Mouse (Mus musculus) kidney, embryonic 14.5 days (tissue): Measurements from ENCODE around the gene Eva1b. TPM values are rescaled to one million over a fixed set of nuclear protein-coding genes. Genes with fewer than 3 reads are reported as not detected.

Experiments
- ATAC-seq: fragments of 200-750 bp; cut with Nextera tagmentation; 2 replicates; pipeline ENCODE4 v1.8.0; 2017; ENCODE audit warnings: moderate number of reproducible peaks, mild to moderate bottlenecking, moderate TSS enrichment, moderate library complexity; ENCODE audit not compliant: low FRiP score, low TSS enrichment
- H3K27ac ChIP-seq: fragments of 300-500 bp; sonication (generic); 2 replicates; pipeline ENCODE4 v1.5.1; 2014; ENCODE audit warnings: low read depth, mild to moderate bottlenecking, low read length, moderate library complexity, mixed read lengths
- H3K27me3 ChIP-seq: fragments of 300-500 bp; sonication (generic); 2 replicates; pipeline ENCODE4 v1.6.1; 2014; ENCODE audit warnings: mild to moderate bottlenecking, low read length; ENCODE audit not compliant: control insufficient read depth, insufficient read depth
- H3K36me3 ChIP-seq: fragments of 300-500 bp; sonication (generic); 2 replicates; pipeline ENCODE4 v1.6.1; 2014; ENCODE audit warnings: low read length, mixed read lengths; ENCODE audit not compliant: control insufficient read depth, insufficient read depth
- H3K4me1 ChIP-seq: fragments of 300-500 bp; sonication (generic); 2 replicates; pipeline ENCODE4 v1.6.1; 2014; ENCODE audit warnings: low read length, mixed read lengths; ENCODE audit not compliant: control insufficient read depth, insufficient read depth
- H3K4me2 ChIP-seq: fragments of 300-500 bp; sonication (generic); replicated peaks from 2 replicates; pipeline ENCODE4 v1.6.1; 2014; ENCODE audit warnings: low read depth, mild to moderate bottlenecking, low read length
- H3K4me3 ChIP-seq: fragments of 300-500 bp; sonication (generic); 2 replicates; pipeline ENCODE4 v1.5.1; 2014; ENCODE audit warnings: mild to moderate bottlenecking, low read length
- H3K9ac ChIP-seq: fragments of 300-500 bp; sonication (generic); 2 replicates; pipeline ENCODE4 v1.6.1; 2014; ENCODE audit warnings: low read depth, mild to moderate bottlenecking, low read length, moderate library complexity
- H3K9me3 ChIP-seq: fragments of 300-500 bp; sonication (generic); 2 replicates; pipeline ENCODE4 v1.6.1; 2016; ENCODE audit warnings: low read length; ENCODE audit not compliant: control insufficient read depth
- WGBS: fragments of 180-500 bp; shearing (Covaris S2); extraction: QIAGEN DNeasy Blood & Tissue Kit; methylation state at CpG from one replicate; pipeline ENCODE4 v1.1.7; 2014; 5-methylcytosine and 5-hydroxymethylcytosine counted together
- polyA plus RNA-seq: library from polyadenylated mRNA; unstranded; fragments of >200 nt; fragmentation: Nextera tagmentation; extraction: Ambion mirVana; gene quantifications from 2 replicates; pipeline ENCODE4 v1.2.1, GENCODE M21; 2014

Eva1b gene
- polyA plus RNA-seq, 1 experiment from 2014 or later = 96.1 TPM

DNA sequence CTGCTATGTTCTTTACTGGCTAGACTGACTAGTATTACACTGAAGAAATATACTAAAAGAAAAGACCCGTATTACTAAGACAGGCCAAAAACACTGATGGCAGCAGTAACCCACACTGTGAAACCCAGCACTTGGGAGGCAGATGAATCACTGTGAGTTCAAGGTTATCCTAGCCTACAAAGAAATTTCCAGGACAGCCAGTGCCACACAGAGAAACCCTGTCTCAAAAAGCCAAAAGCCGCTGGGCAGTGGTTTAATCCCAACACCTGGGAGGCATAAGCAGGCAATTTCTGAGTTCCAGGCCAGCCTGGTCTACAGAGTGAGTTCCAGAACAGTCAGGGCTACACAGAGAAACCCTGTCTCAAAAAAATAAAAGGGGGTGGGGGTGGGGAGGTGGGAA lies 43.1 kb downstream of the Eva1b start:
- Histone ChIP-seq H3K27me3 (no peaks in the 10 kb centered on the region), H3K36me3 (peaks cover 75% of the 10 kb centered on the region), H3K9ac (no peak overlapping the region), H3K9me3 (no peaks in the 10 kb centered on the region), H3K4me2 (no peak overlapping the region), H3K4me3 (no peak overlapping the region), H3K27ac (no peak overlapping the region), H3K4me1 (no peaks in the 10 kb centered on the region)
- ATAC-seq = no peak
- WGBS = 96% methylated on average over 2 of the region's 2 CpGs

GRCm38 (mm10) chr4:126194216-126194615 lies 46.7 kb downstream of the Eva1b start:
- Histone ChIP-seq H3K9ac (no peak overlapping the region), H3K27me3 (no peaks in the 10 kb centered on the region), H3K4me3 (no peak overlapping the region), H3K36me3 (peaks cover 50% of the 10 kb centered on the region), H3K27ac (no peak overlapping the region), H3K4me2 (no peak overlapping the region), H3K9me3 (no peaks in the 10 kb centered on the region), H3K4me1 (peaks cover 4% of the 10 kb centered on the region; the same call in 1 of the 2 replicates)
- ATAC-seq = no peak

- WGBS = 98% methylated on average over 4 of the region's 4 CpGs
- Histone ChIP-seq H3K27me3 (no peaks in the 10 kb centered on the region), H3K27ac (no peak overlapping the region), H3K4me2 (no peak overlapping the region), H3K36me3 (peaks cover 44% of the 10 kb centered on the region), H3K9ac (no peak overlapping the region), H3K9me3 (no peaks in the 10 kb centered on the region), H3K4me1 (peaks cover 6% of the 10 kb centered on the region), H3K4me3 (no peak overlapping the region)
- ATAC-seq = no peak
These were observed 47.4 kb downstream of the Eva1b start for GRCm38 (mm10) chr4:126194916-126195315.

- Histone ChIP-seq H3K9ac (no peak overlapping the region), H3K4me1 (peaks cover 14% of the 10 kb centered on the region), H3K4me3 (no peak overlapping the region), H3K27ac (no peak overlapping the region), H3K9me3 (no peaks in the 10 kb centered on the region), H3K4me2 (no peak overlapping the region), H3K27me3 (no peaks in the 10 kb centered on the region), H3K36me3 (peaks cover 23% of the 10 kb centered on the region)
- ATAC-seq = no peak
- WGBS = 74% methylated on average over 3 of the region's 3 CpGs
These were observed 49.9 kb downstream of the Eva1b start for GRCm38 (mm10) chr4:126197485-126197884.

Other genes with a start within 250 kb of the Eva1b start
- gene Csf3r, start 123.2 kb upstream of the Eva1b start, polyA plus RNA-seq = 0.61 and 1.2 TPM in 2 replicates
- gene Mrps15, start 100.8 kb upstream of the Eva1b start, polyA plus RNA-seq = 154 and 177 TPM in 2 replicates
- gene Oscp1, start 89.2 kb upstream of the Eva1b start, polyA plus RNA-seq = 17.7 and 19.6 TPM in 2 replicates
- 47.3 and 52.4 TPM in 2 replicates for gene Lsm10, start 51.1 kb upstream of the Eva1b start, polyA plus RNA-seq
- 19.1 and 24.9 TPM in 2 replicates for gene Stk40, start 43.8 kb upstream of the Eva1b start, polyA plus RNA-seq
- 7.3 and 8.7 TPM in 2 replicates for gene Sh3d21, start 15.7 kb downstream of the Eva1b start, polyA plus RNA-seq
- gene Thrap3, start 55.0 kb downstream of the Eva1b start, polyA plus RNA-seq = 141 and 281 TPM in 2 replicates
- 35.6 and 43.3 TPM in 2 replicates for gene Map7d1, start 108.6 kb downstream of the Eva1b start, polyA plus RNA-seq
- gene Trappc3, start 114.6 kb downstream of the Eva1b start, polyA plus RNA-seq = 19.7 and 68.6 TPM in 2 replicates
- 5.5 and 6.8 TPM in 2 replicates for gene Col8a2, start 139.0 kb downstream of the Eva1b start, polyA plus RNA-seq
- 53.0 and 57.6 TPM in 2 replicates for gene Adprhl2, start 174.0 kb downstream of the Eva1b start, polyA plus RNA-seq
- gene Tekt2, start 177.9 kb downstream of the Eva1b start, polyA plus RNA-seq = 2.2 and 5.1 TPM in 2 replicates